Mouse (Mus musculus) heart, adult 2 months (tissue): ENCODE data around the gene Wdr86.

Experiments used
- CTCF ChIP-seq: fragments of 200-600 bp; IDR thresholded peaks from 2 replicates; pipeline ENCODE4 v1.8.1; 2022; ENCODE audit warnings: antibody characterized with exemption, mild to moderate bottlenecking, moderate library complexity
- POLR2A ChIP-seq: fragments of 200-500 bp; IDR thresholded peaks from 2 replicates; pipeline ENCODE4 v1.6.1; 2011; ENCODE audit warnings: mild to moderate bottlenecking, low read depth, low read length, control low read depth; ENCODE audit not compliant: insufficient read depth

DNA sequence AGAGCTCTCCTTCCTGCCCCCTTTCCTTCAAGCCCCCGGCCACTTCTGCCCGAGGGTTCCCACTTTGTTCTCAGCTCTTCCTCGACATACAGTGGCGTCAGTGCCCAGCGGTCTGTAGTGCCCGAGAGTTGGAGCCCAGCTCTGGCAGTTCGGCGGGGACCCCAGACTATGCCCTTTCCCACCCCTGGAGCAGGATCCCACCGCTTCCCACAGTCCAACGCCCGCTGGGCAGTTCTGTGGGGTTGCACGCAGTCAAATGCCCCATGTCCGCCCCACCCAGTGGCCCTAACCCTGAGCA lies 48.3 kb upstream of the Wdr86 start:
- TF ChIP-seq CTCF (no peak), POLR2A (no peak)
